Mouse (Mus musculus): ENCODE data around the gene Dlg2. TPM values are rescaled to one million over a fixed set of nuclear protein-coding genes. Genes with fewer than 3 reads are reported as not detected.

The Dlg2 gene
- polyA plus RNA-seq, 1 experiment from 2014 or later = 10.0 TPM

DNA sequence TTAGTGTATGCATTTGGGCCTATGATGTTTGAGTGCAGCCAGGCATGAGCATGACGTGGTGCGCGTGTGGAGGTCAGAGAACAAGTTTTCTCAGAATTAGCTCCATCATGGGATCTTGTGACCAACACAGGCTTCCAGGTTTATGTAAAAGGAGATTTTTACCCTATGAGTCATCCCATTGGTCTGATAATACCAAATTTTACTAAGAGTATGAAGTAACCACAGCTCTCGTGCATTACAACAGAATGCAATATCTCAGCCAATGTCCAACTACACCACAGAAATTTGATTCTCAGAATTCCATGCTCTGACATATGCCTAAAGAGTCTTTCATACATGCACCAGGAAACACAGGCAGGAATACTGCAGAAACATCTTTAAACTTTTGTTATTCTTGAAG, 956.1 kb downstream of the Dlg2 start:
- Histone ChIP-seq H3K9ac (ENCODE audit: low read length) (no peak overlapping the region), H3K4me3 (ENCODE audit: control insufficient read depth in 1 of 2, insufficient read depth in 1 of 2, low read depth in 1 of 2, low read length in 2 of 2) (no peak overlapping the region), H3K27ac (replicated peaks in 1 of 2; ENCODE audit: control insufficient read depth in 1 of 2, insufficient read depth in 1 of 2, low read depth in 2 of 2, low read length in 2 of 2) (no peak overlapping the region), H3K4me1 (ENCODE audit: control insufficient read depth in 2 of 2, insufficient read depth in 2 of 2, low read length in 2 of 2) (no peaks in the 10 kb centered on the region), H3K36me3 (ENCODE audit: control insufficient read depth, insufficient read depth, low read length) (no peaks in the 10 kb centered on the region), H3K9me3 (ENCODE audit: control insufficient read depth, low read length) (no peaks in the 10 kb centered on the region), H3K4me2 (ENCODE audit: low read length) (no peak overlapping the region), H3K27me3 (ENCODE audit: control insufficient read depth, insufficient read depth, low read length) (no peaks in the 10 kb centered on the region; the same call in 1 of the 2 replicates)
- no peak for ATAC-seq (ENCODE audit: insufficient number of reproducible peaks, insufficient read depth, low FRiP score, low read depth)
- 85% methylated on average over 4 of the region's 4 CpGs for WGBS

DNA sequence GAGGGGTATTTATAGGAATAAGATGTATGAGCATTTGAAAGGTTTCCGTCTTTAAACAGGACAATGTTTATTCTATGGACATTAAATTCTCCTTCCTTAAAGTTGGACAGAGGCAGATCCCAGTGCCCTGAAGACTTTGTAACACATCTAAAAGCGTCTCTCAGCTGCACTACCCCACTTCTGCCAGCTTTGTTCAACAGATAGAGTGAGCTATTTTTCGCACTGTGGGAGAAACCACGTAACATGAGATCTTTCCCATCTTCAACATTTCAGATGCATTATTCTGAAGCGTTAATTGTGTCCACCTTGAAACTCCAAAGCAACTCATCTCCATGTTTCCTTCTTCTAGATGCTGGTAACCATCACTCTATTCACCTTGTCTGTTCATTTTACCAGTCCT, 958.3 kb downstream of the Dlg2 start:
- Histone ChIP-seq H3K9ac (ENCODE audit: low read length) (no peak overlapping the region), H3K36me3 (ENCODE audit: control insufficient read depth, insufficient read depth, low read length) (no peaks in the 10 kb centered on the region), H3K4me2 (ENCODE audit: low read length) (no peak overlapping the region), H3K9me3 (ENCODE audit: control insufficient read depth, low read length) (no peaks in the 10 kb centered on the region), H3K4me1 (ENCODE audit: control insufficient read depth in 2 of 2, insufficient read depth in 2 of 2, low read length in 2 of 2) (no peaks in the 10 kb centered on the region), H3K27me3 (ENCODE audit: control insufficient read depth, insufficient read depth, low read length) (no peaks in the 10 kb centered on the region; the same call in 1 of the 2 replicates), H3K27ac (replicated peaks in 1 of 2; ENCODE audit: control insufficient read depth in 1 of 2, insufficient read depth in 1 of 2, low read depth in 2 of 2, low read length in 2 of 2) (no peak overlapping the region), H3K4me3 (ENCODE audit: control insufficient read depth in 1 of 2, insufficient read depth in 1 of 2, low read depth in 1 of 2, low read length in 2 of 2) (no peak overlapping the region)
- 77% methylated on average over 5 of the region's 5 CpGs for WGBS
- no peak for ATAC-seq (ENCODE audit: insufficient number of reproducible peaks, insufficient read depth, low FRiP score, low read depth)

DNA sequence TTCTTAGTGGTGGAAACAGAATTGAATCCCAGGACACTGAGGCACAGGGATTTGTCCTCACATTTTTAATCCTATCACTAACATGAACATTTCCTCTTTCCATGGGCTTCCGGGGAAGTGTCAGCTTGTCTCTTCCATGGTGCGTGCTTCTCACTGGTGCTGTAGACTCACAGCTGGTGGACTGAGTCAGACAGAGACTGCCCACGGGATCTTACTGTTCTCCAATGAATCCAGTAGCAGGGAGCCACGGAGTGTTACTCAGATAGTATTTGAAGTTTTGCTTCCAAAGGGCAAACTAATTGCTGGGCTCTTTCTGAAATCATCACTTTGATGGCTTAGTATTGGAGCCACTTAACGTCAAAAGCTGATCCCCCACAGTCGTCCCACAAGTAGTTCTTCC, 963.9 kb downstream of the Dlg2 start:
- no peak overlapping the region for H3K4me3 ChIP-seq (ENCODE audit: control insufficient read depth in 1 of 2, insufficient read depth in 1 of 2, low read depth in 1 of 2, low read length in 2 of 2)
- 72% methylated on average over 6 of the region's 6 CpGs for WGBS
- no peaks in the 10 kb centered on the region; the same call in 1 of the 2 replicates for H3K27me3 ChIP-seq (ENCODE audit: control insufficient read depth, insufficient read depth, low read length)
- H3K4me1 ChIP-seq (ENCODE audit: control insufficient read depth in 2 of 2, insufficient read depth in 2 of 2, low read length in 2 of 2) = no peaks in the 10 kb centered on the region
- no peak for ATAC-seq (ENCODE audit: insufficient number of reproducible peaks, insufficient read depth, low FRiP score, low read depth)
- no peaks in the 10 kb centered on the region for H3K9me3 ChIP-seq (ENCODE audit: control insufficient read depth, low read length)
- H3K4me2 ChIP-seq (ENCODE audit: low read length) = no peak overlapping the region
- no peak overlapping the region for H3K9ac ChIP-seq (ENCODE audit: low read length)
- H3K36me3 ChIP-seq (ENCODE audit: control insufficient read depth, insufficient read depth, low read length) = no peaks in the 10 kb centered on the region
- H3K27ac ChIP-seq (replicated peaks in 1 of 2; ENCODE audit: control insufficient read depth in 1 of 2, insufficient read depth in 1 of 2, low read depth in 2 of 2, low read length in 2 of 2) = no peak overlapping the region

DNA sequence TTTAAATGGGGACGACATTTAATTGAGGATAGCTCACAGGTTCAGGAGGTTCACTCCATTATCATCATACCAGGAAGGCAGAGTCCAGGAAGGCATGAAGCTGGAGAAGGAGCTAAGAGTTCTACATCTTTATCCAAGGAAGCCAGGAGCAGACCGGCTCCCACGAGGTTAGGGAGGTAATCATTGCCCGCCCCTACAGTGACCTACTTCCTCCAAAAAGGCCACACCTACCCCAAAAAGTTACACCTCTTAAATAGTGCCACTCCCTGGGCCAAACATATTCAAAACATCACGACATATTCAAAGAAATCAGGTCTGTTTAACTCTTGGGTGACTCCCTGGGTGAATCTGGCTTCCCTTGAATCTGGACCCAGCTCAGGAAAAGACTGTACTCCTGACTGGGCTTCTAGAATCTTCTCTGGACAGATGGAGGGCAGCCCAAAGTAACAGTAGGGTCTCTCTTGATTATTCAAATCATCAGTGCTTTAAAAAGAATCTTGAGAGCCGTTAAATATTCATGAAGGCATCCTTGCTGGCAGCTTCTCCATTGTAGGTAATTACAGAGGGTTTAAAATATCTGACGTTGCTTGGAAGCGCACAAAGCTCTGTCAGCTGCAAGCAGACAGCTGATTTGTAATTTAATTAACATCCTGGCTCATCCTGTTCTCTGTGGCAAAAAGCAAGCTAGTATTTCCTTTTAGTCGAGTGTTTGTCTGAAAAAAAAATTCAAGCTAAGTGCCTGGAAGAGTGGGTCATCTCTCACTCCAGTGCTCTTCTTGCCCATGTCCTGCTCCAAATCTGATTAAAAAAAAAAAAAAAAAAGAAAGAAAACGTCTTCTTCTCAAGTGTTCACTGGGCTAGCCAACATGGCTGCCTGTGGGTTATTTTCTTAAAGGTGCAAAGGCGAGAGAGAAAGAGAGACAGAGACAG, 966.2 kb downstream of the Dlg2 start:
- H3K27me3 ChIP-seq (ENCODE audit: control insufficient read depth, insufficient read depth, low read length) = no peaks in the 10 kb centered on the region
- H3K9ac ChIP-seq (ENCODE audit: low read length) = no peak overlapping the region
- no peaks in the 10 kb centered on the region for H3K4me1 ChIP-seq (ENCODE audit: control insufficient read depth in 2 of 2, insufficient read depth in 2 of 2, low read length in 2 of 2)
- WGBS = 65% methylated on average over 11 of the region's 11 CpGs
- H3K4me2 ChIP-seq (ENCODE audit: low read length) = no peak overlapping the region
- no peak for ATAC-seq (ENCODE audit: insufficient number of reproducible peaks, insufficient read depth, low FRiP score, low read depth)
- no peaks in the 10 kb centered on the region for H3K9me3 ChIP-seq (ENCODE audit: control insufficient read depth, low read length)
- no peaks in the 10 kb centered on the region for H3K36me3 ChIP-seq (ENCODE audit: control insufficient read depth, insufficient read depth, low read length)
- H3K27ac ChIP-seq (replicated peaks in 1 of 2; ENCODE audit: control insufficient read depth in 1 of 2, insufficient read depth in 1 of 2, low read depth in 2 of 2, low read length in 2 of 2) = no peak overlapping the region
- no peak overlapping the region for H3K4me3 ChIP-seq (ENCODE audit: control insufficient read depth in 1 of 2, insufficient read depth in 1 of 2, low read depth in 1 of 2, low read length in 2 of 2)

DNA sequence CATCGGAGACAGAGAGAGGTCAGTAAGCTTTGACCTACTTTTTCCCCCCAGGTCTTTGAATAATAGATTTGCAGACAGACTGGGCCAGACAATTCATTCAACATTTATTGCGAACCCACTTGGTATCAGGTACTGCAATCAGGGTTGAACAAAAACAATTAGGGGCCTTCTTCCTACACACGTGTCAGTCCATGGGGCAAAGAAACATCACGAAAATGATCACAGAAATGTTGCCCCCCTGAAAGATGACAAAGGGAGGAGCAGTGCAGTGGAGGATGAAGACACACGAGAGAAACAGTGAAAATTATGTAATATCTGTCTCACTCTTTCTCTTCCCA, 966.9 kb downstream of the Dlg2 start:
- Histone ChIP-seq H3K4me1 (ENCODE audit: control insufficient read depth in 2 of 2, insufficient read depth in 2 of 2, low read length in 2 of 2) (no peaks in the 10 kb centered on the region), H3K9me3 (ENCODE audit: control insufficient read depth, low read length) (no peaks in the 10 kb centered on the region), H3K27me3 (ENCODE audit: control insufficient read depth, insufficient read depth, low read length) (no peaks in the 10 kb centered on the region), H3K9ac (ENCODE audit: low read length) (no peak overlapping the region), H3K36me3 (ENCODE audit: control insufficient read depth, insufficient read depth, low read length) (no peaks in the 10 kb centered on the region), H3K4me2 (ENCODE audit: low read length) (no peak overlapping the region), H3K4me3 (ENCODE audit: control insufficient read depth in 1 of 2, insufficient read depth in 1 of 2, low read depth in 1 of 2, low read length in 2 of 2) (no peak overlapping the region), H3K27ac (replicated peaks in 1 of 2; ENCODE audit: control insufficient read depth in 1 of 2, insufficient read depth in 1 of 2, low read depth in 2 of 2, low read length in 2 of 2) (no peak overlapping the region)
- ATAC-seq (ENCODE audit: insufficient number of reproducible peaks, insufficient read depth, low FRiP score, low read depth) = no peak
- WGBS = 74% methylated on average over 5 of the region's 5 CpGs

DNA sequence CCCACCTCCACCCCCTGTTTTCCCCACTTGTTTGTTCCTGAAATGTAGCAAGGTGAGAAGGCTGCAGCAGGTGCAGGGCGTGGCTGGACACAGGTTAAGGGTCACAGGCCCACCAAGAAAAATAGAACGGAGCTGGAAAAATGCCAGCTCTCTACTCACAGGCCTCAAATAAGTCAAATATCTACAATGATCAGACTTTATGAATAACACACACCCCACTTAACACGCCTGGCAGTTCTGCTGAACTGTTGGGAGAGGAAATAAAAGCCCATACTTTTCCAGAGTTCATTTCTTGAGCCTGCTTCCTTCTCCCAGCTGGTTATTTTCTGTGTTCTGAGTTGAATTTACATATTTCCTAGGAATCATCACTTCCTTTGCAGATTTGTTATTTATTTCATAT, 967.4 kb downstream of the Dlg2 start:
- WGBS = 63% methylated on average over 3 of the region's 3 CpGs
- Histone ChIP-seq H3K27ac (replicated peaks in 1 of 2; ENCODE audit: control insufficient read depth in 1 of 2, insufficient read depth in 1 of 2, low read depth in 2 of 2, low read length in 2 of 2) (no peak overlapping the region), H3K36me3 (ENCODE audit: control insufficient read depth, insufficient read depth, low read length) (no peaks in the 10 kb centered on the region), H3K9me3 (ENCODE audit: control insufficient read depth, low read length) (no peaks in the 10 kb centered on the region), H3K4me3 (ENCODE audit: control insufficient read depth in 1 of 2, insufficient read depth in 1 of 2, low read depth in 1 of 2, low read length in 2 of 2) (no peak overlapping the region), H3K27me3 (ENCODE audit: control insufficient read depth, insufficient read depth, low read length) (no peaks in the 10 kb centered on the region), H3K4me1 (ENCODE audit: control insufficient read depth in 2 of 2, insufficient read depth in 2 of 2, low read length in 2 of 2) (no peaks in the 10 kb centered on the region), H3K9ac (ENCODE audit: low read length) (no peak overlapping the region), H3K4me2 (ENCODE audit: low read length) (no peak overlapping the region)
- ATAC-seq (ENCODE audit: insufficient number of reproducible peaks, insufficient read depth, low FRiP score, low read depth) = no peak

DNA sequence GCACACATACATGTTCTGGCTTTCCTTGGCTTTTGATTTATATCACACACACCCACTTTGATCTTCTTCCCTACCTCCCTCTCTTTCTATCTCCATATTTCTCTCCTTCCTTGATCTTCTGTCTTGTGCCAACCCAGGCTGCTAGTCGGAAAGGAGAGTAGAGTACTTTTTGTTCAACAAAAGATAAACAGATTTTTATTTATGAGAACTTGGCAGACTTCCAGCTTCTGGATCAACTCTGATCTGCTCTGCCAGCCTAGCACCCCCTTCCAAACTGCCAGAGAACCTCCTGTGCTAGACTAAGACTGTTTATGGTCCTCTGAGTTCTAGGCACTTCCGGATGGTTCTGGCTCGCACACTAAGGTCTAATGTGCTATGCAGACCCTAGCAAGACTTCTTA, 968.3 kb downstream of the Dlg2 start:
- Histone ChIP-seq H3K4me3 (ENCODE audit: control insufficient read depth in 1 of 2, insufficient read depth in 1 of 2, low read depth in 1 of 2, low read length in 2 of 2) (no peak overlapping the region), H3K9me3 (ENCODE audit: control insufficient read depth, low read length) (no peaks in the 10 kb centered on the region), H3K4me2 (ENCODE audit: low read length) (no peak overlapping the region), H3K27ac (replicated peaks in 1 of 2; ENCODE audit: control insufficient read depth in 1 of 2, insufficient read depth in 1 of 2, low read depth in 2 of 2, low read length in 2 of 2) (no peak overlapping the region), H3K4me1 (ENCODE audit: control insufficient read depth in 2 of 2, insufficient read depth in 2 of 2, low read length in 2 of 2) (no peaks in the 10 kb centered on the region), H3K27me3 (ENCODE audit: control insufficient read depth, insufficient read depth, low read length) (no peaks in the 10 kb centered on the region), H3K9ac (ENCODE audit: low read length) (no peak overlapping the region), H3K36me3 (ENCODE audit: control insufficient read depth, insufficient read depth, low read length) (no peaks in the 10 kb centered on the region)
- ATAC-seq (ENCODE audit: insufficient number of reproducible peaks, insufficient read depth, low FRiP score, low read depth) = no peak
- 73% methylated on average over 3 of the region's 3 CpGs for WGBS

DNA sequence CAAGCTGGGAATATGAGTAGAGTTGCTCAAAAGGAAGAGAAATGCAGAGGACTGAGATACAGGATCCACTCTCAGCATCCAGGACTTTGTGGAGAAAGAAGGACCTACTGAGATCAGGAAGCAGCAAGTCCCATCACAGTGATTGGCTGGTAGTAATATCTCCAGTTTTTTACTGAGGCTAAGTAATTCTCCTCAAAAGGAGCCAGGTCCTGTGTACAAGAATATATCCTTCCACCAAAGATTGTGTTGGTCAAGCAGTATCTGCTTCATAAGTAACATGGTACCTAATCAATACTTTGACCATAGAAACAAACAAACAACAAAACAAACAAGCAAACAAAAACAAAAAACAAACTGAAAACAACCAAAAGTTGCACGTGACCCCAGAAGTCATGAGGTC, 980.3 kb downstream of the Dlg2 start:
- no peaks in the 10 kb centered on the region for H3K36me3 ChIP-seq (ENCODE audit: control insufficient read depth, insufficient read depth, low read length)
- no peak overlapping the region for H3K4me2 ChIP-seq (ENCODE audit: low read length)
- no peaks in the 10 kb centered on the region for H3K27me3 ChIP-seq (ENCODE audit: control insufficient read depth, insufficient read depth, low read length)
- WGBS = 15% methylated on average over 1 of the region's 1 CpGs
- H3K9ac ChIP-seq (ENCODE audit: low read length) = no peak overlapping the region
- no peak overlapping the region for H3K27ac ChIP-seq (replicated peaks in 1 of 2; ENCODE audit: control insufficient read depth in 1 of 2, insufficient read depth in 1 of 2, low read depth in 2 of 2, low read length in 2 of 2)
- H3K9me3 ChIP-seq (ENCODE audit: control insufficient read depth, low read length) = no peaks in the 10 kb centered on the region
- H3K4me3 ChIP-seq (ENCODE audit: control insufficient read depth in 1 of 2, insufficient read depth in 1 of 2, low read depth in 1 of 2, low read length in 2 of 2) = no peak overlapping the region
- H3K4me1 ChIP-seq (ENCODE audit: control insufficient read depth in 2 of 2, insufficient read depth in 2 of 2, low read length in 2 of 2) = no peaks in the 10 kb centered on the region
- no peak for ATAC-seq (ENCODE audit: insufficient number of reproducible peaks, insufficient read depth, low FRiP score, low read depth)
